Mouse (Mus musculus) hindbrain, embryonic 12.5 days (tissue): ENCODE results near the gene Exo1. TPM values are rescaled to one million over a fixed set of nuclear protein-coding genes. Genes with fewer than 3 reads are reported as not detected.

Source experiments
- ATAC-seq: fragments of 200-750 bp; cut with Nextera tagmentation; 2 replicates; pipeline ENCODE4 v1.8.0; 2017; ENCODE audit warnings: moderate TSS enrichment; ENCODE audit not compliant: low FRiP score
- H3K27ac ChIP-seq: fragments of 300-500 bp; sonication (generic); 2 replicates; pipeline ENCODE4 v1.5.1; 2016; ENCODE audit warnings: mild to moderate bottlenecking
- H3K27me3 ChIP-seq: fragments of 300-500 bp; sonication (generic); 2 replicates; pipeline ENCODE4 v1.6.1; 2016; ENCODE audit warnings: mild to moderate bottlenecking
- H3K36me3 ChIP-seq: fragments of 300-500 bp; sonication (generic); 2 replicates; pipeline ENCODE4 v1.6.1; 2016; ENCODE audit warnings: mild to moderate bottlenecking
- H3K4me1 ChIP-seq: fragments of 300-500 bp; sonication (generic); 2 replicates; pipeline ENCODE4 v1.6.1; 2016
- H3K4me2 ChIP-seq: fragments of 300-500 bp; sonication (generic); replicated peaks from 2 replicates; pipeline ENCODE4 v1.6.1; 2016; ENCODE audit warnings: mild to moderate bottlenecking
- H3K4me3 ChIP-seq: fragments of 300-500 bp; sonication (generic); 2 replicates; pipeline ENCODE4 v1.5.1; 2016; ENCODE audit warnings: mild to moderate bottlenecking
- H3K9ac ChIP-seq: fragments of 300-500 bp; sonication (generic); 2 replicates; pipeline ENCODE4 v1.6.1; 2016; ENCODE audit warnings: mild to moderate bottlenecking, moderate library complexity
- H3K9me3 ChIP-seq: fragments of 300-500 bp; sonication (generic); replicated peaks from 2 replicates; pipeline ENCODE4 v1.6.1; 2016; ENCODE audit warnings: mild to moderate bottlenecking
- WGBS: fragments of 180-500 bp; shearing (Covaris S2); methylation state at CpG from one replicate; pipeline ENCODE4 v1.1.7; 2016; 5-methylcytosine and 5-hydroxymethylcytosine counted together
- polyA plus RNA-seq: library from polyadenylated mRNA; unstranded; fragments of >200 nt; fragmentation: Nextera tagmentation; extraction: Ambion mirVana; gene quantifications from 2 replicates; pipeline ENCODE4 v1.2.1, GENCODE M21; 2016

Gene Exo1
- polyA plus RNA-seq, 1 experiment from 2014 or later = 54.5 TPM

- Histone ChIP-seq H3K27ac (no peak within 1 kb of the TSS), H3K36me3 (no peaks in the 10 kb centered on the region), H3K4me3 (no peak within 1 kb of the TSS), H3K27me3 (no peaks in the 10 kb centered on the region), H3K4me2 (no peak within 1 kb of the TSS), H3K9ac (no peak within 1 kb of the TSS), H3K9me3 (no peaks in the 10 kb centered on the region), H3K4me1 (no peaks in the 10 kb centered on the region)
- no peak for ATAC-seq
- WGBS = 90% methylated on average over 9 of the region's 9 CpGs
These were observed 39.6 kb downstream of the Exo1 start, which contains the start of gene Gm38100 for GRCm38 (mm10) chr1:175920029-175920428. Gene Gm38100, plus strand, starts transcription at chr1:175920329.

GRCm38 (mm10) chr1:175921091-175921490, 40.7 kb downstream of the Exo1 start:
- Histone ChIP-seq H3K9ac (no peak overlapping the region), H3K27ac (no peak overlapping the region), H3K4me2 (no peak overlapping the region), H3K27me3 (no peaks in the 10 kb centered on the region), H3K36me3 (no peaks in the 10 kb centered on the region), H3K4me1 (no peaks in the 10 kb centered on the region), H3K4me3 (no peak overlapping the region), H3K9me3 (no peaks in the 10 kb centered on the region)
- no peak for ATAC-seq
- WGBS = 93% methylated on average over 8 of the region's 8 CpGs

GRCm38 (mm10) chr1:175923848-175924787, 43.7 kb downstream of the Exo1 start:
- Histone ChIP-seq H3K4me3 (no peak overlapping the region), H3K27me3 (no peaks in the 10 kb centered on the region), H3K36me3 (no peaks in the 10 kb centered on the region), H3K9me3 (no peaks in the 10 kb centered on the region), H3K9ac (no peak overlapping the region), H3K4me2 (no peak overlapping the region), H3K4me1 (no peaks in the 10 kb centered on the region), H3K27ac (no peak overlapping the region)
- 53% methylated on average over 7 of the region's 7 CpGs for WGBS
- peak; percentile 57; the same call in 1 of the 2 replicates for ATAC-seq

- H3K4me3 ChIP-seq = no peak overlapping the region
- no peaks in the 10 kb centered on the region for H3K27me3 ChIP-seq
- no peaks in the 10 kb centered on the region for H3K36me3 ChIP-seq
- no peak overlapping the region for H3K9ac ChIP-seq
- WGBS = 97% methylated on average over 5 of the region's 5 CpGs
- no peaks in the 10 kb centered on the region for H3K4me1 ChIP-seq
- no peak for ATAC-seq
- H3K4me2 ChIP-seq = no peak overlapping the region
- no peaks in the 10 kb centered on the region for H3K9me3 ChIP-seq
- H3K27ac ChIP-seq = no peak overlapping the region
These were observed 51.0 kb downstream of the Exo1 start for GRCm38 (mm10) chr1:175931391-175931790.

GRCm38 (mm10) chr1:175936282-175936737, 55.9 kb downstream of the Exo1 start:
- Histone ChIP-seq H3K4me3 (no peak overlapping the region), H3K27me3 (no peaks in the 10 kb centered on the region), H3K27ac (no peak overlapping the region), H3K9ac (peak overlapping the region; percentile 15; the same call in 1 of the 2 replicates), H3K9me3 (no peaks in the 10 kb centered on the region), H3K4me1 (no peaks in the 10 kb centered on the region), H3K36me3 (no peaks in the 10 kb centered on the region), H3K4me2 (peak overlapping the region; percentile 47)
- 14% methylated on average over 11 of the region's 11 CpGs for WGBS
- ATAC-seq = peak; percentile 72

GRCm38 (mm10) chr1:175938731-175939130, 58.4 kb downstream of the Exo1 start:
- 81% methylated on average over 3 of the region's 3 CpGs for WGBS
- no peaks in the 10 kb centered on the region for H3K36me3 ChIP-seq
- H3K4me1 ChIP-seq = no peaks in the 10 kb centered on the region
- H3K27ac ChIP-seq = no peak overlapping the region
- no peak overlapping the region for H3K4me3 ChIP-seq
- ATAC-seq = no peak
- H3K9me3 ChIP-seq = no peaks in the 10 kb centered on the region
- no peak overlapping the region for H3K4me2 ChIP-seq
- no peaks in the 10 kb centered on the region for H3K27me3 ChIP-seq
- no peak overlapping the region for H3K9ac ChIP-seq

GRCm38 (mm10) chr1:175943168-175943567, 62.8 kb downstream of the Exo1 start:
- no peak overlapping the region for H3K4me2 ChIP-seq
- H3K27ac ChIP-seq = no peak overlapping the region
- no peaks in the 10 kb centered on the region for H3K9me3 ChIP-seq
- H3K9ac ChIP-seq = no peak overlapping the region
- H3K27me3 ChIP-seq = no peaks in the 10 kb centered on the region
- WGBS = 87% methylated on average over 7 of the region's 7 CpGs
- no peaks in the 10 kb centered on the region for H3K36me3 ChIP-seq
- ATAC-seq = no peak
- H3K4me3 ChIP-seq = no peak overlapping the region
- no peaks in the 10 kb centered on the region for H3K4me1 ChIP-seq

- Histone ChIP-seq H3K9me3 (no peaks in the 10 kb centered on the region), H3K27ac (no peak overlapping the region), H3K4me3 (no peak overlapping the region), H3K36me3 (no peaks in the 10 kb centered on the region), H3K27me3 (no peaks in the 10 kb centered on the region), H3K4me1 (no peaks in the 10 kb centered on the region), H3K4me2 (no peak overlapping the region), H3K9ac (no peak overlapping the region)
- WGBS = 63% methylated on average over 4 of the region's 4 CpGs
- peak; percentile 75 for ATAC-seq
These were observed 66.4 kb downstream of the Exo1 start for GRCm38 (mm10) chr1:175946718-175947315.

- Histone ChIP-seq H3K27ac (no peak overlapping the region), H3K36me3 (no peaks in the 10 kb centered on the region), H3K4me3 (no peak overlapping the region), H3K9ac (no peak overlapping the region), H3K9me3 (no peaks in the 10 kb centered on the region), H3K4me2 (no peak overlapping the region), H3K4me1 (no peaks in the 10 kb centered on the region), H3K27me3 (no peaks in the 10 kb centered on the region)
- 67% methylated on average over 3 of the region's 3 CpGs for WGBS
- ATAC-seq = no peak
These were observed 70.0 kb downstream of the Exo1 start for GRCm38 (mm10) chr1:175950421-175950820.

- Histone ChIP-seq H3K4me2 (no peak overlapping the region), H3K27ac (no peak overlapping the region), H3K4me1 (no peaks in the 10 kb centered on the region), H3K27me3 (no peaks in the 10 kb centered on the region), H3K9ac (no peak overlapping the region), H3K4me3 (no peak overlapping the region), H3K36me3 (no peaks in the 10 kb centered on the region), H3K9me3 (no peaks in the 10 kb centered on the region)
- 82% methylated on average over 2 of the region's 2 CpGs for WGBS
- no peak for ATAC-seq
These were observed 70.5 kb downstream of the Exo1 start for GRCm38 (mm10) chr1:175950851-175951250.

- 90% methylated on average over 2 of the region's 2 CpGs for WGBS
- no peaks in the 10 kb centered on the region for H3K4me1 ChIP-seq
- ATAC-seq = no peak
- H3K9me3 ChIP-seq = no peaks in the 10 kb centered on the region
- no peak overlapping the region for H3K27ac ChIP-seq
- H3K4me2 ChIP-seq = no peak overlapping the region
- H3K36me3 ChIP-seq = no peaks in the 10 kb centered on the region
- H3K9ac ChIP-seq = no peak overlapping the region
- no peaks in the 10 kb centered on the region for H3K27me3 ChIP-seq
- no peak overlapping the region for H3K4me3 ChIP-seq
These were observed 81.4 kb downstream of the Exo1 start for GRCm38 (mm10) chr1:175961786-175962185.
